Mouse (Mus musculus): ENCODE measurements around the gene Borcs7. TPM values are rescaled to one million over a fixed set of nuclear protein-coding genes. Genes with fewer than 3 reads are reported as not detected.

Gene Borcs7
- polyA plus RNA-seq, 1 experiment from 2014 or later: 14.3 TPM

GRCm38 (mm10) chr19:46699011-46699481 lies 9.3 kb downstream of the Borcs7 start:
- WGBS: 81% methylated on average over 10 of the region's 10 CpGs
- no peak for ATAC-seq
- H3K27me3 ChIP-seq: no peaks in the 10 kb centered on the region
- peaks cover 20% of the 10 kb centered on the region; the same call in 1 of the 2 replicates for H3K36me3 ChIP-seq (ENCODE audit: poor library complexity, severe bottlenecking)
- no peaks in the 10 kb centered on the region for H3K9me3 ChIP-seq (replicated peaks)
- H3K4me3 ChIP-seq: no peak overlapping the region
- no peak overlapping the region for H3K27ac ChIP-seq
- H3K4me1 ChIP-seq: no peaks in the 10 kb centered on the region
- no peak overlapping the region for H3K4me2 ChIP-seq
- no peak overlapping the region for H3K9ac ChIP-seq

DNA sequence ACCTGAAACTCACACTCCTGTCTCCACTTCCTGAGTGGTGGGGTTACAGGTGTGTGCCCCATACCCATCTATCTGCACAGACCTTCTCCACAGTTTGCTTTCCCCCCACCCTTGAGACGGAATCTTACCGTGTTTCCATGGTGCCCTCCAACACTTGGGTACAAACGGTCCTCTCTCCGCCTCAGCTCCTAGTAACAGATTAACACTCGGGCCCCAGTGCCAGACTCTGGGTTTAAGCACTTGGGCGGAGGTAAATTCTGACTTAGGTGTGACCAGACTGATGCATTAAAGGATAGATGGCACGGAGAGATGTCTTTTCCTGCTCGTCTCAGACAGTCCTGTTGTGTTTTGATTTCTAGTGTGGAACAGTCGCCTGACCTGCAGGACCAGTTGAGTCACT lies 11.4 kb downstream of the Borcs7 start:
- Histone ChIP-seq H3K4me1 (no peaks in the 10 kb centered on the region), H3K27ac (no peak overlapping the region), H3K4me3 (no peak overlapping the region), H3K36me3 (ENCODE audit: poor library complexity, severe bottlenecking) (peaks cover 13% of the 10 kb centered on the region; the same call in 1 of the 2 replicates), H3K9ac (no peak overlapping the region), H3K9me3 (replicated peaks) (no peaks in the 10 kb centered on the region), H3K27me3 (no peaks in the 10 kb centered on the region), H3K4me2 (no peak overlapping the region)
- ATAC-seq: no peak
- 93% methylated on average over 9 of the region's 9 CpGs for WGBS

- Histone ChIP-seq H3K4me2 (no peak overlapping the region), H3K4me1 (peaks cover 11% of the 10 kb centered on the region), H3K36me3 (ENCODE audit: poor library complexity, severe bottlenecking) (0 out of 2 replicates have a peak, but pooled peaks cover 6% of the 10 kb centered on the region), H3K4me3 (no peak overlapping the region), H3K9me3 (replicated peaks) (no peaks in the 10 kb centered on the region), H3K9ac (no peak overlapping the region), H3K27me3 (no peaks in the 10 kb centered on the region), H3K27ac (no peak overlapping the region)
- WGBS: 65% methylated on average over 7 of the region's 7 CpGs
- no peak for ATAC-seq
These were observed 16.2 kb downstream of the Borcs7 start for GRCm38 (mm10) chr19:46705779-46706495.

DNA sequence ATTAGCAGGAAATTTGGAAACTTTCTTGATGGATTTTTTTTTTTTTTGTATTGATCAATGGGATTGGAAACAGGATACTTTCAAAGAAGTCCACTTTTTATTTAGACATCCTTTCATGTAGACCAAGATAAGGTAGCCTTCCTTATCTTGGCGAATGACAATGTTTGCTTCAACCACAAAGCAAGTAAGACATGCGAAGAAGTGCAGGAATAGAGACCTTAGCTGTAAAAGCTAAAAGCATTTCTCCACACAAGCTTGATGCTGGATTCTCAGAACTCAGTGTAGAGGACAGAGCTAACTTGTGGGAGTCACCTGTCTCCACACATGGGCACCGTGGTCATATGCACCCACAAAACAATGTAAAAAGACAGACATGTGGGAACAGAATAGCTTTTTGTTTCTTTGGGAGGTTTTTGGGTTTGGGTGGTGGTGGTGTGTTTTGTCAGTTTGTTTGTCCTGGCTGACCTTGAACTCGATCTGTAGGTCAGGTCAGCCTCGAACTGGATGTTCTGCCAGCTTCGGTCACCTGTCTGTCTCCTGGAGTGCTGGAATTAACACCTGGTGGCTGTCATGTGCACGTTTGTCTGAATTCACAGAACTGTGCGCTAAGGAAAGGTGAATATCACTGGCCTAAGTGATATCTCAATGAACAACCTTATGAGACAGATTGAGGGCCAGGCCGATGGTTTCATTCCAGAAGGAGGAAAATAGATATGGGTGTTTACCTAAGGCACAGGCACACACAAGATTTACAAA lies 17.0 kb downstream of the Borcs7 start:
- WGBS: 83% methylated on average over 9 of the region's 9 CpGs

DNA sequence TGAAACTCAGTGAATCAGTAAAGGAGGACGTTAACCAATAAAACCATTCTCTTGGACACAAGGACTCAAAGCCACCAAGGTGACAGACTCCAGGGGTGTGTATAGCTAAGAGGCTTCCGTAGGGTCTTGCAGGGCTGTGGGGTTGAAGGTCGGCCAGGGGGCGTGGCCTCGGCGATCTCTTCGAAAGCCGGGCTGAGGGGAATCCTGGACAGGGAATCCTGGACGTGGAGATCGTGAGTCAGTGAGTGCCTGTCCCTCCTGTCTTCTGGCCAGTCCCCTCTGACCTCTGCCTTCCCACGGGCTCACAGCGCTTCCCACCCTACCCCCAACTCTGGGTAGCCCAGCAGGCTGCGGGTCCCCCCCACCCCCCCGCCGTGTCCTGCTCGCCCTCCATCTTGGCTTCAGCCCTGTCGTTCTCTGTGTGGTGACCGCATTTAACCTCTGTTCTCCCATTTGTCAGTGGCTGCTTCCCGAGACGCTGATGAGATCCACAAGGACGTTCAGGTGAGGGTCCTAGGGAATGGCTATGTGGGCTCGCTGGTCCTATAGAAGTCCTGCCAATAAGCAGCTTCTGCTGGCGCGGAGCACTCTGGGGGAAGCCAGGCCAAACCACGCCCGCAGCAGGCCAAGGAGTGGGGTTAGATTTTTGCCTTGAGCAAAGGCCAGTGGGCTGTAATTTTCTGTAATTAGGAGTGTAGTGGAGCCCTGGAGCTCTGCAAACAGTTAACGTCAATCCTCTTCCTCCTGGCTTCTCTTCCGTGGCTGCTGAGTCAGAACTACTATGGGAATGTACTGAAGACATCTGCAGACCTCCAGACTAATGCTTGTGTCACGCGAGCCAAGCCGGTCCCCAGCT lies 17.8 kb downstream of the Borcs7 start, which contains the start of gene As3mt:
As3mt (plus strand) TSS at position 163 of the 856 bp plus-strand sequence.
- Histone ChIP-seq H3K27me3 (no peaks in the 10 kb centered on the region), H3K36me3 (ENCODE audit: poor library complexity, severe bottlenecking) (no peaks in the 10 kb centered on the region), H3K9ac (peak within 1 kb of the TSS; percentile 58), H3K27ac (no peak within 1 kb of the TSS), H3K9me3 (replicated peaks) (no peaks in the 10 kb centered on the region), H3K4me3 (peak within 1 kb of the TSS; percentile 41), H3K4me1 (peaks cover 11% of the 10 kb centered on the region), H3K4me2 (peak within 1 kb of the TSS; percentile 62)
- 14% methylated on average over 31 of the region's 31 CpGs for WGBS
- no peak for ATAC-seq

More for the DNA sequence above, 17.0 kb downstream of the Borcs7 start:
- Histone ChIP-seq H3K9ac (no peak overlapping the region), H3K4me2 (peak overlapping the region; percentile 62), H3K4me3 (peak overlapping the region; percentile 41), H3K4me1 (peaks cover 11% of the 10 kb centered on the region), H3K36me3 (ENCODE audit: poor library complexity, severe bottlenecking) (no peaks in the 10 kb centered on the region), H3K27me3 (no peaks in the 10 kb centered on the region), H3K9me3 (replicated peaks) (no peaks in the 10 kb centered on the region), H3K27ac (no peak overlapping the region)
- ATAC-seq: no peak

GRCm38 (mm10) chr19:46710614-46711013 lies 20.9 kb downstream of the Borcs7 start:
- no peak overlapping the region for H3K9ac ChIP-seq
- H3K9me3 ChIP-seq (replicated peaks): no peaks in the 10 kb centered on the region
- H3K36me3 ChIP-seq (ENCODE audit: poor library complexity, severe bottlenecking): no peaks in the 10 kb centered on the region
- H3K27me3 ChIP-seq: no peaks in the 10 kb centered on the region
- no peak overlapping the region for H3K27ac ChIP-seq
- peaks cover 11% of the 10 kb centered on the region for H3K4me1 ChIP-seq
- ATAC-seq: no peak
- 94% methylated on average over 4 of the region's 4 CpGs for WGBS
- no peak overlapping the region for H3K4me2 ChIP-seq
- no peak overlapping the region for H3K4me3 ChIP-seq

DNA sequence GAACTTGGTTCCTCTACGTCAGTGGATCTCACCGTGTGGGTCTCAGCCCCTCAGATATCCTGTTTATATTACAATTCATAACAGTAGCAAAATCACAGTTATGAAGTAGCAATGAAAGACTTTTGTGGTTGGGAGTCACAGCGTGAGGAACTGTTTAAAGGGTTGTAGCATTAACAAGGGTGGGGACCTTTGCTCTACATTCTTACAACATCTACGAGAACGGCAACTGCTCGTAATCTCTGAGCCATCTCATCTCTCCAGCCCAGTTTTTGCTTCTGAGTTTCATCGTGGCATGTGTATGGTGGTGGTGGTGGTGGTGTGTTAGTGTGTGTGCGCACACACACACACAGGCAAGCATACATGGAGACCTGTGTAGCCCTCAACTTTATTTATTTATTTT lies 24.5 kb downstream of the Borcs7 start:
- WGBS: 96% methylated on average over 8 of the region's 8 CpGs
- Histone ChIP-seq H3K27ac (no peak overlapping the region), H3K27me3 (no peaks in the 10 kb centered on the region), H3K36me3 (ENCODE audit: poor library complexity, severe bottlenecking) (0 out of 2 replicates have a peak, but pooled peaks cover 3% of the 10 kb centered on the region), H3K4me3 (no peak overlapping the region), H3K9me3 (replicated peaks) (peaks cover 9% of the 10 kb centered on the region; the same call in 1 of the 2 replicates), H3K4me1 (no peaks in the 10 kb centered on the region), H3K9ac (no peak overlapping the region), H3K4me2 (no peak overlapping the region)
- no peak for ATAC-seq

GRCm38 (mm10) chr19:46715016-46715415 lies 25.3 kb downstream of the Borcs7 start:
- ATAC-seq: no peak
- H3K9ac ChIP-seq: no peak overlapping the region
- no peak overlapping the region for H3K4me3 ChIP-seq
- 92% methylated on average over 8 of the region's 8 CpGs for WGBS
- no peak overlapping the region for H3K27ac ChIP-seq
- no peaks in the 10 kb centered on the region for H3K27me3 ChIP-seq
- H3K9me3 ChIP-seq (replicated peaks): peaks cover 9% of the 10 kb centered on the region; the same call in 1 of the 2 replicates
- H3K36me3 ChIP-seq (ENCODE audit: poor library complexity, severe bottlenecking): 0 out of 2 replicates have a peak, but pooled peaks cover 3% of the 10 kb centered on the region
- no peaks in the 10 kb centered on the region for H3K4me1 ChIP-seq
- no peak overlapping the region for H3K4me2 ChIP-seq

- ATAC-seq: no peak
These were observed 28.4 kb downstream of the Borcs7 start for GRCm38 (mm10) chr19:46718150-46718549.

GRCm38 (mm10) chr19:46724411-46724810 lies 34.7 kb downstream of the Borcs7 start:
- Histone ChIP-seq H3K4me2 (no peak overlapping the region), H3K4me1 (peaks cover 5% of the 10 kb centered on the region), H3K4me3 (no peak overlapping the region), H3K27me3 (no peaks in the 10 kb centered on the region), H3K36me3 (ENCODE audit: poor library complexity, severe bottlenecking) (no peaks in the 10 kb centered on the region), H3K9me3 (replicated peaks) (no peaks in the 10 kb centered on the region), H3K27ac (no peak overlapping the region), H3K9ac (no peak overlapping the region)
- 72% methylated on average over 11 of the region's 11 CpGs for WGBS
- ATAC-seq: no peak

More at GRCm38 (mm10) chr19:46718150-46718549, 28.4 kb downstream of the Borcs7 start:
- 85% methylated on average over 4 of the region's 4 CpGs for WGBS
- Histone ChIP-seq H3K36me3 (ENCODE audit: poor library complexity, severe bottlenecking) (0 out of 2 replicates have a peak, but pooled peaks cover 3% of the 10 kb centered on the region), H3K9me3 (replicated peaks) (peaks cover 9% of the 10 kb centered on the region; the same call in 1 of the 2 replicates), H3K4me3 (no peak overlapping the region), H3K9ac (no peak overlapping the region), H3K4me2 (no peak overlapping the region), H3K27ac (no peak overlapping the region), H3K27me3 (no peaks in the 10 kb centered on the region), H3K4me1 (no peaks in the 10 kb centered on the region)

GRCm38 (mm10) chr19:46726142-46726541 lies 36.4 kb downstream of the Borcs7 start:
- 98% methylated on average over 8 of the region's 8 CpGs for WGBS
- no peak overlapping the region for H3K9ac ChIP-seq
- ATAC-seq: no peak
- H3K4me2 ChIP-seq: no peak overlapping the region
- H3K9me3 ChIP-seq (replicated peaks): no peaks in the 10 kb centered on the region
- no peak overlapping the region for H3K27ac ChIP-seq
- peaks cover 5% of the 10 kb centered on the region for H3K4me1 ChIP-seq
- H3K4me3 ChIP-seq: no peak overlapping the region
- no peaks in the 10 kb centered on the region for H3K27me3 ChIP-seq
- no peaks in the 10 kb centered on the region for H3K36me3 ChIP-seq (ENCODE audit: poor library complexity, severe bottlenecking)
